Mouse (Mus musculus): ENCODE measurements around the gene 9630041A04Rik.

9630041A04Rik gene

GRCm38 (mm10) chr9:101918771-101919170, 57.1 kb downstream of the 9630041A04Rik start:
- DNase-seq (ENCODE audit: low read depth in 2 of 2, low spot score in 2 of 2): no peak

GRCm38 (mm10) chr9:101919324-101919723, 57.7 kb downstream of the 9630041A04Rik start:
- no peak for DNase-seq (ENCODE audit: low read depth in 2 of 2, low spot score in 2 of 2)

DNA sequence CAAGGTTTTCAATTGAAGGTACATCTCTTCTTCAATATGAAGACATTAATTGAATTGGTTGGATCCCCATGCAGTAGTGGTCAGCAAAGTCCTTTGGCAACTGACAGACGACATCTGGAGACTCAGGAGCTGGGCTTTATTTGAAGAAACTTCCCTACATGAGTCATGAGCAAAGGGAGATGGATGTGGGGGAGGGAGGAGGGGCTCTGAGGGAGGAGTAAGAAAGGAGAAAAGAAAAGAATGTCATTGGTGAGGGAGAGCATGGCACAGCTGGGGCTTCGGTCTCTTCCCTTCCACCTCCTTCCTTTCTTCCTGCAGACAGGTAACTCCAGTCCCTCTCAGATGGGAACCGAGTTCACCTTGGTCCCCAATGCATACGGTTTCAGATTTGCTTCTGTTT, 61.2 kb downstream of the 9630041A04Rik start:
- DNase-seq (ENCODE audit: low read depth in 2 of 2, low spot score in 2 of 2): no peak

- no peak for DNase-seq (ENCODE audit: low read depth in 2 of 2, low spot score in 2 of 2)
Measured at GRCm38 (mm10) chr9:101924829-101925228, 63.2 kb downstream of the 9630041A04Rik start.

- no peak for DNase-seq (ENCODE audit: low read depth in 2 of 2, low spot score in 2 of 2)
Measured at GRCm38 (mm10) chr9:101933946-101934573, 72.4 kb downstream of the 9630041A04Rik start.

- DNase-seq (ENCODE audit: low read depth in 2 of 2, low spot score in 2 of 2): no peak
Measured at GRCm38 (mm10) chr9:101934887-101935286, 73.2 kb downstream of the 9630041A04Rik start.

- no peak for DNase-seq (ENCODE audit: low read depth in 2 of 2, low spot score in 2 of 2)
Measured at GRCm38 (mm10) chr9:101938066-101938465, 76.4 kb downstream of the 9630041A04Rik start.

GRCm38 (mm10) chr9:101939006-101939405, 77.4 kb downstream of the 9630041A04Rik start:
- DNase-seq (ENCODE audit: low read depth in 2 of 2, low spot score in 2 of 2): no peak

DNA sequence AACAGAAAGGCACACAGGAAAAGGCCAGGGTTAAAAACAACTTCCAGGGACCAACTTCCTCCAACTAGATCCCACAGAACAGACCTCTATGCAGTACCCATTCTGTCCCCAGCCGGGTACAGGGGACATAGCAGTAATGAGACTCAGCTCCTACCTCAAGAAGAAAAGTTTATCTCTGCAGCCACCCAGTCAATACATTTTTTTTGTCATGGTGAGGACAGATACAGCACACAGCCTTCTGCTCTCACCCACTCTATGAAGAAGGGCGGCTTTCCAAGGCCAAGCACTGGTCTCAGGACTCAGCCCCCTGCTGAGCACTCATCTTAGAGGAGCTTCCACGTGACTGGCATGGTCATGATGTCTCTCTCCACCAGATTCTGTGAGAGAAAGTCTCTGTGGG, 78.5 kb downstream of the 9630041A04Rik start:
- DNase-seq (ENCODE audit: low read depth in 2 of 2, low spot score in 2 of 2): no peak

DNA sequence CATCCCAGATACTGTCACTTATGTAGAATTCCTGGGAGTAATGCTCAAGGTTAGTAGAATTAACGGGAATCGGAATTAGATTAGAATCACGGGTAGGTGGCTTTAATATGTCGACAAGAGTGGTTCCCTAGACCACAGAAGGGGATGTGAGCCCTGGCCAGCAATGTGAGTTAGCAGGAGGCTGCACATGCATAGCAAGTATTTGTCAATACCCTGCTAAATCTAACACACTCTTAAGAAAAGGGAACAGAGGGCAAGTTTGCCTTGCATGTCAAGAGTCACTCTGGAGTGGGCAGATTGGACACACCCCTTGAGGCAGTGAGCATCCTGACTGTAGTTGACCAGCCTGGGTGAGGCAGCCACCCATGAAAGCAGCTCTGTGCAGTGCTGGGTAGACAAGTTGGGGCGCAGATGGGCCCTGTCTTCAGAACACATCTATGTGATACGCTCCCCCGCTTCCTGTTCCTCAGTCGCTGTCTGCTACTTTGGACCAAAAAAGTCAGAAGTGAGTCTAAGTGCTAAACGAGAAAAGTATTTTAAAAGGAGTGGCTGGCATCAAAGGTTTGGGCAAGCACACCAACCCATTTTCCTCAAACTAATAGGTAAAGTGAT, 80.5 kb downstream of the 9630041A04Rik start:
- no peak for DNase-seq (ENCODE audit: low read depth in 2 of 2, low spot score in 2 of 2)

DNA sequence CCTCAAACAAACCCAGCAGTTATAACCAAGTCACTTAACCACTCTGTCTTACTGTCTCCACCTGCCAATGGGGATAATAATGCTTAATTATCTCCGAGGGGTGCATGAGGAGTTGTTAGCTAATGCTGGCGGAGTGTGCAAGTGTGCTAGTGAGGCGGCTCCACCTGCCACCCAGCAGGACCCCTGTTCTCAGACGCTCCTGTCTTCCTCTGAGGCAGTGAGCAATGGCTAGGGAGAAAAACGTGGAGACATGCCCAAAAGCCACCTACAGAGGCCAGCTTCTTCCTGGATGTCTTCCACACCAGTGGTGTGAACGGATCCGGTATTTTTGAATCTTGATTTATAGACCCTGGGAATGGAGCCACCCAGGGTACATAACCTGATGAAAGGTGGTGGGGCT, 83.7 kb downstream of the 9630041A04Rik start:
- DNase-seq (ENCODE audit: low read depth in 2 of 2, low spot score in 2 of 2): no peak

DNA sequence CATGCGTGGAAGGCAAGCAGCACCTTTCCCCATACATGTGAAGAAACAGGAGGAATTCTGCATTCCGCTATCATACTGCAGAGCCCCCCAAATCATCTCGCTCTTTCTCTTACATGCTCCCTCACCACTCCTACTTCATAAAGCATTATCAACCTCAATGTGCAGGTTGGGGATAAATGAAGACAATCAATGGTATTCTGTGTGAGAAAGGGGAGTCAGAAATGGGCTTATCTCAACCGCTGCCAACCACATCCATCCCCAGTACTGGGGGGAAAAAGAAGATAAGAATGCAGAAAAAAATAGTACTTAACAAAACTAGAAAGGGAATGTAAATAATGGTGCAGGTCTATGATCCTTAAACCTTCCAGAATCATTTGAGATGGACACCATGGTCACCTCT, 84.2 kb downstream of the 9630041A04Rik start:
- DNase-seq (ENCODE audit: low read depth in 2 of 2, low spot score in 2 of 2): no peak

DNA sequence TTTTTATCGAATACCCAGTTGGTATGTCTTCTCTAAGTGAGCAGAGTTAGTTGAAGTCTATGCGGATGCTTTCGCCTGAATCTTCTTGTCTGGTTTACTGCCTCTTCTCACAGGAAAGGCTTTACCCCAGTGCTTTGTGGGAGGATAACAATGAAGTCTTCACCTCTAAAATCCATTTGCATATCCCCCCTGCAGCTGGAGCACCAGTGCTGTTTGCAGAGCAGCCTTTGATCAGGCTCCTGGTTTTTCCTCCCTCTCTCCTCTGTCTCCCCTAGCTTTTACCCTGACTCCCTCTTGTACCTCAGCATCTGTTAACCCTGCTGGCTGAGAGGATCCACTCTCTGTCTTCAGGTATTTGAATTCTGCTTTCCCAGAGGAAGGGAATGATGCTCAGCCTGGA, 88.5 kb downstream of the 9630041A04Rik start:
- DNase-seq (ENCODE audit: low read depth in 2 of 2, low spot score in 2 of 2): no peak

DNA sequence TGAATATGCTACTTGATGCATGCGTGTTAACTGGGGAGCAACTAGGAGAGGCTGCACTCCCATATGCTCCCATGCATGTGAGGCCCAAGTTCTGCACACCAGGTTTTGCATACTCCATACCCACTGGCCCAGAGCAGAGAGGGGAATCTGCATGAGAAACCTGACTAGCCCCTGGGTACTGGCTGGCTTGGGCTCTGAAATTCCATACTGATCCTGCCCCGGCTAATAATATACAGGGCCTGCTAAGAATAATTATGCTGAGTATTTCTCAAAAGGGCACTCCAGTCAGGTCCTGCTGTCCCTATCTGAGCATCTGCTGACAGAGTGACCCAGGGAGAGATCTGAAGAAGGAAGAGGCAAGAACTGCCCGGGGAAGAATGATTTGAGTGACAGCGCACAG, 92.9 kb downstream of the 9630041A04Rik start:
- no peak for DNase-seq (ENCODE audit: low read depth in 2 of 2, low spot score in 2 of 2)

GRCm38 (mm10) chr9:101956228-101956627, 94.6 kb downstream of the 9630041A04Rik start:
- DNase-seq (ENCODE audit: low read depth in 2 of 2, low spot score in 2 of 2): no peak

- no peak for DNase-seq (ENCODE audit: low read depth in 2 of 2, low spot score in 2 of 2)
Measured at GRCm38 (mm10) chr9:101971806-101972205, 110.2 kb downstream of the 9630041A04Rik start.

DNA sequence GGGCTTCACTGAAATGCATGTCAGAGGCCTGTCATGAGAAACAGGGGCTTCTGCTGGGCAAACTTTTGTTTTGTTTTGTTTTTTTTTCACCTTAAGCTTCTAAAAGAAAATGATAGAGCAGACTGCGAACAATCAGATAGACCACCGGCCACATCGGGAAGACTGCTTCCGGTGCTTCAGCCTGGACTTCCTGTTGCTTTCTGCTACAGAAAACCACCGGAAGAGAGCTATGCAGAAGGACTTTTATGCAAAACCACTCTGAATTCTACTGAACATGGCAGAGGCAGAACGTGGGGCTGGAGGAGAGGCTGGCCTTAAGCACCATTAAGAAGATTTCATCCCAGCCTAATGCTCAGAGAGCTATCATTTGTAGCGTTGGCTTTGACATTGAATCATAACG, 110.7 kb downstream of the 9630041A04Rik start:
- peak in 1 of 2 experiments; percentile 3 for DNase-seq (ENCODE audit: low read depth in 2 of 2, low spot score in 2 of 2)

DNA sequence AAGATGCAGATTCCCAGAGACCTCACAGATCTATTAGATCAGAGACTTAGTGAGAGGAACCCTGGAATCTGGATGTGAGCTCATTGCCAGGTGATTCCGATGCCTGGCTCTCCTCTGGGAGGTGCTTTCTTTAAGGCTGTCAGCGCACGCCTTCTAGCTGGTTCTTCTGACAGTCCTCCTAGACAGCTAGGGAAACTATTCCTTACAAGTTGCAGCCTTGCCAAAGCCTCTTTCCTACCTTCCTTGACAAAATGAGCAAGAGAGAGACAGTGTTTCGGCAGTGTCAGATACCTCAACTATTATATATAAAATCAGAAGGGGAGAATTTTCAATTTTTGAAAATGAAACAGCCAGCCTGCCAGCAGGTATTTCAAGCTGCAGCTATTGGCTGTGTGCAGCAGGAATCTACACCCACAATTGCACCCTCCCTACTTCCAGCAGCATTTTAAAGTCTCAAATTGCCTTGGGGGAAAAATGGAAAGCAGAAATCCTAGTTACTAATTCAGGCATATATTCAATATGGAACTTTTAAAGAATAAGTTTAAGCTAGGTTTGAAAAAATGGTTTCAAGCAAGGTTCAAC, 115.3 kb downstream of the 9630041A04Rik start:
- no peak for DNase-seq (ENCODE audit: low read depth in 2 of 2, low spot score in 2 of 2)

DNA sequence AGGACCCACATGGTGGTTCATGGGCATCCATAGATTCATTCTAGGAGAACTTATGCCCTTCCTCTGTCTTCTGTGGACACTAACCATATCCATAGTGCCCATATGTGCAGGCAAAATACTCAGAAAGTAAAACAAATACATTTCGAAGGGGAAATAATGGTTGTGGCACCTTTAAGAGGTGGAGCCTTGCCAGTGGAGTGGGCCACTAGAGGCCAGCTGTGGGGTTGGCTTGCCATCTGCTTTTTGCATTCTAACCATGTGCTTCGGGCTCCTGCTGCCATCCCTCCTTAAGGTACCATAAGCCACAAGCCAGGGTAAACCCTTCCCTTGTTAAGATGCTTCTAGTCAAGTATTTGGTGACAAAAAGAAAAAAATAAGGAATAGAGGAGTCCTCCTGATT, 119.5 kb downstream of the 9630041A04Rik start:
- DNase-seq (ENCODE audit: low read depth in 2 of 2, low spot score in 2 of 2): no peak

DNA sequence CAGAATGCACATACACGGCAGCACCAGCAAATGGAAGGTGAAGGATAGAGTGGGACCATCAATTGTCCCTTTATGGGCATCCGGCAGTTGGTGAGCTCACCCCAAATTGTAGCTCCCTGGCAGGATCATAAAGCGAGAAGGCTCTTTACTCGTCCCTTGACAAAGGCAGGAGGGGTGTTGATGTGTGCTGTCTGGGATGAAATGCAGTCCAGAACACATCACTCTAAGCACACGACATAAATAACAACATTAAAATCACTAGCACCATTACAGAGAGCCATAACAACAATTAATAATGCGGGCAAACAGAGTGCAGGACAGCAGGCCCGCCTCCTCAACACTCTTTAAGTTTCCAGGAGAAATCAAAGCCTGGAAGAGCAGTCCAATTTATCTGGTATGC, 120.7 kb downstream of the 9630041A04Rik start:
- DNase-seq (ENCODE audit: low read depth in 2 of 2, low spot score in 2 of 2): no peak

DNA sequence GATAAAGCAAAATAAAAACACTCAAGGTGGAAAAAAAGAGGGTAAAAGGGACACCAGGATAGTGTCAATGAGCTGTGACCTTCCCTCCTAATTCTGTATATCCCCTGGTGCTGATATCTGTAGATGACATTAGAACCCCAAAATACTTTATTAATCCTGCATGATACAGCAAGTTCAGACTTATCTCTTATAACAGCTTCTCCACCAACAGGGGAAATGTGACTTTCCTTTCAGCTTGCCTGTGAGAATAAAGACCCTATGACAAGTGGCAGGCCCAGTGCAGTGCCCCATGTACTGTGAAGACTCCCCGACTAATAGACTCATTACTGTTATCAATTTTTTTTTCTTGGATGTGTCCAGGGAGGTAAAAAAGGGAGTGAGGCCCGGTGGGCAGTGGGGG, 125.3 kb downstream of the 9630041A04Rik start:
- DNase-seq (ENCODE audit: low read depth in 2 of 2, low spot score in 2 of 2): no peak

- no peak for DNase-seq (ENCODE audit: low read depth in 2 of 2, low spot score in 2 of 2)
Measured at GRCm38 (mm10) chr9:101990032-101990431, 128.4 kb downstream of the 9630041A04Rik start.

DNA sequence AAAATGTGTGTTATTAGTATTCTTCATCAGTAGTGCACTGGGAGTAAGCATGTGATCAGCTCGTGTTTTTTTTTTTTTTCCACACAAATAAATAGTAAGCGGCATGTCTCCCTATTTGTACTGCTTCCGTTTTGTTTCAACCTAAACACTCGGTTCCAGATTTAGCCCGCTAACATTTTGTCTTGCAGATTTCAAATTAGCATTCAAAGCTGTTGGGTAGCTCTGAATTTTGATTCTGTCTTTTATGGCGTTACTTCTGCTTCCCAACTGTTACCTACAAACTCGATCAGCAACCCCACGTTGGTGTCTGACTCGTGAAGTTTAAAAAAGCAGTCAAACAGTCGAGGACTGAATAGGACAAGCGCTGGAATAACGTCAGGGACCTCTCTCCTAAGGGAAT, 129.2 kb downstream of the 9630041A04Rik start:
- no peak for DNase-seq (ENCODE audit: low read depth in 2 of 2, low spot score in 2 of 2)

Measured in CD8-positive naive resting alpha-beta T cell, adult 2 months (primary cell).